Mouse (Mus musculus): ENCODE data around the gene Dennd1b. TPM values are rescaled to one million over a fixed set of nuclear protein-coding genes. Genes with fewer than 3 reads are reported as not detected.

Gene Dennd1b
- total and polyA plus RNA-seq, 2 experiments, result 3.2 to 16.5 TPM

DNA sequence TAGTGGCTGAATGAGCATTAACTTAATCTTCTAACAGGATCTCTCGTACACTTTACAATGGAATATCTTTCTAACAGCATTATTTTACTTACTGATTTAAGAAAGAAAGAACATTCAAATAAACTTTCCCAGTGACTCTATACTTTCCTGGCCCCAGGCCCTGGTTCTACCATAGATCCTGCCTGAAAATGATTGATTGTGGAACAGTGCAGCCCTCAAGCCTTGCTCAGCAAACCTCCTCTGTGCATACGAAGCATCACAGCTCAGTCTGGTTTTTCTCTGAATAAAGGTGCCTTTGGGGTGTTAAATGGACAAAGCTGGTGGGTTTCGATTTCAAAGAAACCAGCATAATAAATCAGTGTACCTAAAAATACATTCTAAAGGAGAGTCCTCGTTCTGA, 260.6 kb downstream of the Dennd1b start:
- Histone ChIP-seq H3K4me3 (ENCODE audit: insufficient read depth, low read depth, low read length) (no peak overlapping the region), H3K36me3 (ENCODE audit: control insufficient read depth, insufficient read depth, low read length) (no peaks in the 10 kb centered on the region), H3K4me1 (ENCODE audit: control insufficient read depth, insufficient read depth, low read length) (no peaks in the 10 kb centered on the region), H3K27ac (replicated peaks; ENCODE audit: insufficient read depth, low read depth, low read length) (no peak overlapping the region), H3K9ac (ENCODE audit: low read depth, low read length) (no peak overlapping the region), H3K27me3 (ENCODE audit: control insufficient read depth, insufficient read depth, low read length) (no peaks in the 10 kb centered on the region), H3K79me2 (ENCODE audit: control insufficient read depth, insufficient read depth, low read length) (no peaks in the 10 kb centered on the region)
- TF ChIP-seq POLR2A (IDR thresholded peaks at IDR 0.05; ENCODE audit: extremely low read depth, insufficient read depth, low read length), result no peak
- no peak for TF ChIP-seq CTCF (IDR thresholded peaks at IDR 0.05; ENCODE audit: low read depth, low read length)
- 77% methylated on average over 4 of the region's 4 CpGs for WGBS
- no peak for DNase-seq (ENCODE audit: extremely low read depth, low read depth, low spot score)

- DNase-seq (ENCODE audit: extremely low read depth, low read depth, low spot score), result no peak
- H3K79me2 ChIP-seq (ENCODE audit: control insufficient read depth, insufficient read depth, low read length), result no peaks in the 10 kb centered on the region
- TF ChIP-seq CTCF (IDR thresholded peaks at IDR 0.05; ENCODE audit: low read depth, low read length) (no peak), POLR2A (IDR thresholded peaks at IDR 0.05; ENCODE audit: extremely low read depth, insufficient read depth, low read length) (no peak)
- H3K27ac ChIP-seq (replicated peaks; ENCODE audit: insufficient read depth, low read depth, low read length), result no peak overlapping the region
- no peak overlapping the region for H3K9ac ChIP-seq (ENCODE audit: low read depth, low read length)
- H3K27me3 ChIP-seq (ENCODE audit: control insufficient read depth, insufficient read depth, low read length), result no peaks in the 10 kb centered on the region
- 88% methylated on average over 6 of the region's 6 CpGs for WGBS
- no peaks in the 10 kb centered on the region for H3K4me1 ChIP-seq (ENCODE audit: control insufficient read depth, insufficient read depth, low read length)
- no peaks in the 10 kb centered on the region for H3K36me3 ChIP-seq (ENCODE audit: control insufficient read depth, insufficient read depth, low read length)
- H3K4me3 ChIP-seq (ENCODE audit: insufficient read depth, low read depth, low read length), result no peak overlapping the region
Observed at GRCm38 (mm10) chr1:139224309-139224949, 261.2 kb downstream of the Dennd1b start.

Other genes with a start within 250 kb of the Dennd1b start
- not detected in 2 replicates for gene Lhx9, start 114.9 kb upstream of the Dennd1b start, total RNA-seq (2014; rRNA removed)
- gene Lhx9, start 114.9 kb upstream of the Dennd1b start, polyA plus RNA-seq (2012; rRNA removed), result 0.01 TPM in 1 of 2 replicates, not detected in the other
- gene 2310009B15Rik, start 106.6 kb upstream of the Dennd1b start, total RNA-seq (2014; rRNA removed), result 14.0 and 14.8 TPM in 2 replicates
- 11.8 and 17.4 TPM in 2 replicates for gene 2310009B15Rik, start 106.6 kb upstream of the Dennd1b start, polyA plus RNA-seq (2012; rRNA removed)